Mouse (Mus musculus) liver, embryonic 16.5 days (tissue): ENCODE data around the gene Creb5. TPM values are rescaled to one million over a fixed set of nuclear protein-coding genes. Genes with fewer than 3 reads are reported as not detected.

Source experiments
- ATAC-seq: fragments of 200-750 bp; cut with Nextera tagmentation; 2 replicates; pipeline ENCODE4 v1.8.0; 2017; ENCODE audit warnings: low read depth, mild to moderate bottlenecking, moderate number of reproducible peaks, moderate library complexity
- H3K27ac ChIP-seq: fragments of 300-500 bp; sonication (generic); 2 replicates; pipeline ENCODE4 v1.5.1; 2014; ENCODE audit warnings: mild to moderate bottlenecking, low read length
- H3K27me3 ChIP-seq: fragments of 300-500 bp; sonication (generic); 2 replicates; pipeline ENCODE4 v1.6.1; 2014; ENCODE audit warnings: low read depth, low read length, mixed read lengths; ENCODE audit not compliant: control insufficient read depth, insufficient read depth
- H3K36me3 ChIP-seq: fragments of 300-500 bp; sonication (generic); 2 replicates; pipeline ENCODE4 v1.6.1; 2014; ENCODE audit warnings: mild to moderate bottlenecking; ENCODE audit not compliant: control insufficient read depth, insufficient read depth
- H3K4me1 ChIP-seq: fragments of 300-500 bp; sonication (generic); 2 replicates; pipeline ENCODE4 v1.6.1; 2014; ENCODE audit warnings: low read depth, low read length, mixed read lengths; ENCODE audit not compliant: control insufficient read depth
- H3K4me2 ChIP-seq: fragments of 300-500 bp; sonication (generic); 2 replicates; pipeline ENCODE4 v1.6.1; 2014; ENCODE audit warnings: low read depth, low read length, mixed read lengths
- H3K4me3 ChIP-seq: fragments of 300-500 bp; sonication (generic); 2 replicates; pipeline ENCODE4 v1.5.1; 2014; ENCODE audit warnings: low read depth, mild to moderate bottlenecking, low read length
- H3K9ac ChIP-seq: fragments of 300-500 bp; sonication (generic); 2 replicates; pipeline ENCODE4 v1.6.1; 2014; ENCODE audit warnings: low read depth, low read length
- H3K9me3 ChIP-seq: fragments of 300-500 bp; sonication (generic); replicated peaks from 2 replicates; pipeline ENCODE4 v1.6.1; 2016; ENCODE audit warnings: low read length; ENCODE audit not compliant: control insufficient read depth
- WGBS: fragments of 180-500 bp; shearing (Covaris S2); extraction: QIAGEN DNeasy Blood & Tissue Kit; methylation state at CpG from one replicate; pipeline ENCODE4 v1.1.7; 2014; ENCODE audit not compliant: insufficient replicate concordance; 5-methylcytosine and 5-hydroxymethylcytosine counted together
- polyA plus RNA-seq: library from polyadenylated mRNA; unstranded; fragments of >200 nt; fragmentation: Nextera tagmentation; extraction: Ambion mirVana; gene quantifications from 2 replicates; pipeline ENCODE4 v1.2.1, GENCODE M21; 2015

The Creb5 gene
- polyA plus RNA-seq, 1 experiment from 2014 or later: 0.24 TPM

GRCm38 (mm10) chr6:53517371-53517945 is 230.4 kb downstream of the Creb5 start:
- Histone ChIP-seq H3K4me3 (no peak overlapping the region), H3K27ac (no peak overlapping the region), H3K36me3 (no peaks in the 10 kb centered on the region), H3K9ac (no peak overlapping the region), H3K4me1 (no peaks in the 10 kb centered on the region), H3K4me2 (no peak overlapping the region), H3K9me3 (no peaks in the 10 kb centered on the region), H3K27me3 (no peaks in the 10 kb centered on the region)
- 47% methylated on average over 5 of the region's 5 CpGs for WGBS
- no peak for ATAC-seq

- ATAC-seq: no peak
- Histone ChIP-seq H3K27me3 (no peaks in the 10 kb centered on the region), H3K4me1 (no peaks in the 10 kb centered on the region), H3K27ac (no peak overlapping the region), H3K36me3 (no peaks in the 10 kb centered on the region), H3K9me3 (no peaks in the 10 kb centered on the region), H3K4me3 (no peak overlapping the region), H3K9ac (no peak overlapping the region), H3K4me2 (no peak overlapping the region)
- WGBS: 68% methylated on average over 13 of the region's 13 CpGs
Measured at GRCm38 (mm10) chr6:53523743-53524497, 236.8 kb downstream of the Creb5 start.

DNA sequence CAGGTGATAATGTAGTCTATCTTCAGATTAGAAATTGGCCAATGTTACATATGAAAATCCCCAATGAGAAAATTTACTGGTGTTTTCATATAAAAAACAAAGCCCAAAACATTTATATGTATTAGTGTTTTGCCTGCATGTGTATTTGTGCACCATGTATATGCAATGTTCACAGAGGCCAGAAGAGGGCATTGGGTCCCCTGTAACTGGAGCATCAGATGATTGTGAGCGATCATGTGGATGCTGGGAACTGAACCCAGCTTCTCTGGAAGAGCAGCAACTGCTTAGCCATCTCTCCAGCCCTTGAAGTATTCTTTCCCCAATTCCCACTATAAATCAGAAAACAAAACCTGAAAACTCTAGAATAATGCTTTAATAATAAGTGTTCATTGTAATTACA is 239.4 kb downstream of the Creb5 start:
- H3K4me1 ChIP-seq: no peaks in the 10 kb centered on the region
- H3K27ac ChIP-seq: no peak overlapping the region
- no peaks in the 10 kb centered on the region for H3K27me3 ChIP-seq
- ATAC-seq: no peak
- no peak overlapping the region for H3K4me3 ChIP-seq
- H3K4me2 ChIP-seq: no peak overlapping the region
- 63% methylated on average over 1 of the region's 1 CpGs for WGBS
- H3K9me3 ChIP-seq: no peaks in the 10 kb centered on the region
- no peaks in the 10 kb centered on the region for H3K36me3 ChIP-seq
- H3K9ac ChIP-seq: no peak overlapping the region

- 76% methylated on average over 8 of the region's 8 CpGs for WGBS
- Histone ChIP-seq H3K4me3 (no peak overlapping the region), H3K36me3 (no peaks in the 10 kb centered on the region), H3K4me2 (no peak overlapping the region), H3K9me3 (no peaks in the 10 kb centered on the region), H3K4me1 (no peaks in the 10 kb centered on the region), H3K27me3 (no peaks in the 10 kb centered on the region), H3K27ac (no peak overlapping the region), H3K9ac (no peak overlapping the region)
- ATAC-seq: no peak
Measured at GRCm38 (mm10) chr6:53530742-53531141, 243.7 kb downstream of the Creb5 start.

DNA sequence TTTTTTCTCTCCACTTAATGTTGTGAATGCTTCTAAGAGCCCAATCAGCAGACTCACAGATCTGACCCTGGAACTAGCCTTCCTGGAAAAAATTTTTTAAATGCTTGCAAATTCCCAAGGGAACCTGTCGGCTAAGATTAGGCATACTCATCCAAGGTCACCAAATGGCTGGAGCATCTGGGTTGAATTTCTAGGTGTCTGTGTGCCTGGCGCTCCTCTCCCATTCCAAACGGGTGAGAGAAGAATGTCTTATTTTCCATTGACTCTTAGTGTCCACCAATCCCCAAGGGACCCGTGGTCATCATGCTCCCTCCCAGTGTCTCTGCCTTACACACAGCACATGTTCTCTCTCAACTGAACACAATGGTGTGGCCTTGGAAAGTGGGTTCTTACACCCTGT is 244.4 kb downstream of the Creb5 start:
- H3K4me2 ChIP-seq: no peak overlapping the region

GRCm38 (mm10) chr6:53537530-53537929 is 250.5 kb downstream of the Creb5 start:
- Histone ChIP-seq H3K27me3 (no peaks in the 10 kb centered on the region), H3K27ac (no peak overlapping the region), H3K9me3 (no peaks in the 10 kb centered on the region), H3K4me3 (no peak overlapping the region), H3K4me1 (no peaks in the 10 kb centered on the region), H3K4me2 (no peak overlapping the region), H3K9ac (no peak overlapping the region), H3K36me3 (no peaks in the 10 kb centered on the region)
- no peak for ATAC-seq
- WGBS: 61% methylated on average over 4 of the region's 4 CpGs

More for the DNA sequence above, 244.4 kb downstream of the Creb5 start:
- H3K9me3 ChIP-seq: no peaks in the 10 kb centered on the region
- no peaks in the 10 kb centered on the region for H3K27me3 ChIP-seq
- no peak overlapping the region for H3K27ac ChIP-seq
- no peak overlapping the region for H3K9ac ChIP-seq
- no peak overlapping the region for H3K4me3 ChIP-seq
- no peak for ATAC-seq
- no peaks in the 10 kb centered on the region for H3K36me3 ChIP-seq
- no peaks in the 10 kb centered on the region for H3K4me1 ChIP-seq
- WGBS: 71% methylated on average over 4 of the region's 4 CpGs

DNA sequence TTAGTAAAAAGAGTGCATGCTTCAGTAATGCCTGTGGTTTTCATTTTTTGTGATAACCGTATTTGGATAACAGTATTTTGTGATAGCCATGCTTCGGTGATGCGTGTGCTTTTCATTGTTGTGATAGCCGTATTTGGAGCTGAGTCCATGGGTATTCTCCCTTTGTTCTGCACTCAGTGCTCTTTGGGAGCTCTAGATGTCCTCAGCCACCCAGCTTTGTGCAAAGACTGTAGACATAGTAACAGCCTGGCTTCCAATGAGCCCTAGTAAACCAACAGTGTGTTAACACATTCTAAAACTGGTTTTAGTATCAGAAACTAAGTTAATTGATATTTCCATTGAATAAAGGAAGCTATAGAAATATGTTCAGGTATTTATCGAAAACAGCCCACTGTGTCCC is 254.7 kb downstream of the Creb5 start:
- H3K9ac ChIP-seq: no peak overlapping the region
- no peaks in the 10 kb centered on the region for H3K36me3 ChIP-seq
- no peaks in the 10 kb centered on the region for H3K4me1 ChIP-seq
- H3K27ac ChIP-seq: no peak overlapping the region
- H3K9me3 ChIP-seq: no peaks in the 10 kb centered on the region
- H3K4me2 ChIP-seq: no peak overlapping the region
- ATAC-seq: no peak
- WGBS: 68% methylated on average over 5 of the region's 5 CpGs
- no peak overlapping the region for H3K4me3 ChIP-seq
- H3K27me3 ChIP-seq: no peaks in the 10 kb centered on the region

- H3K9ac ChIP-seq: no peak overlapping the region
- no peak overlapping the region for H3K4me2 ChIP-seq
- H3K27me3 ChIP-seq: no peaks in the 10 kb centered on the region
- WGBS: 51% methylated on average over 2 of the region's 2 CpGs
- H3K4me1 ChIP-seq: no peaks in the 10 kb centered on the region
- H3K4me3 ChIP-seq: no peak overlapping the region
- no peak overlapping the region for H3K27ac ChIP-seq
- ATAC-seq: no peak
- H3K9me3 ChIP-seq: no peaks in the 10 kb centered on the region
- no peaks in the 10 kb centered on the region for H3K36me3 ChIP-seq
Measured at GRCm38 (mm10) chr6:53545483-53545900, 258.4 kb downstream of the Creb5 start.

- H3K27ac ChIP-seq: no peak overlapping the region
- no peak overlapping the region for H3K9ac ChIP-seq
- no peaks in the 10 kb centered on the region for H3K4me1 ChIP-seq
- H3K27me3 ChIP-seq: no peaks in the 10 kb centered on the region
- H3K36me3 ChIP-seq: no peaks in the 10 kb centered on the region
- WGBS: 52% methylated on average over 5 of the region's 5 CpGs
- no peaks in the 10 kb centered on the region for H3K9me3 ChIP-seq
- H3K4me2 ChIP-seq: no peak overlapping the region
- H3K4me3 ChIP-seq: no peak overlapping the region
- ATAC-seq: no peak
Measured at GRCm38 (mm10) chr6:53545989-53546388, 258.9 kb downstream of the Creb5 start.
